Mouse (Mus musculus): Measurements from ENCODE around the gene Fam227b. TPM values are rescaled to one million over a fixed set of nuclear protein-coding genes. Genes with fewer than 3 reads are reported as not detected.

The Fam227b gene
- total RNA-seq, 2 experiments from 2014 or later, result not detected

- no peak for DNase-seq (ENCODE audit: extremely low spot score in 1 of 2, low spot score in 2 of 2)
- Histone ChIP-seq H3K27ac (no peak overlapping the region), H3K4me3 (no peak overlapping the region)
- intact Hi-C loops (cut with DNase I), result no loop called here
- TF ChIP-seq CTCF (IDR thresholded peaks at IDR 0.05), result no peak; the same call in 1 of the 2 replicates
Observed at GRCm38 (mm10) chr2:126090432-126090831, 61.4 kb downstream of the Fam227b start.

GRCm38 (mm10) chr2:126086187-126086586 is 65.6 kb downstream of the Fam227b start:
- no peak for TF ChIP-seq CTCF (IDR thresholded peaks at IDR 0.05)
- no peak overlapping the region for H3K27ac ChIP-seq
- no peak for DNase-seq (ENCODE audit: extremely low spot score in 1 of 2, low spot score in 2 of 2)
- no peak overlapping the region for H3K4me3 ChIP-seq
- intact Hi-C loops (cut with DNase I), result no loop called here

GRCm38 (mm10) chr2:126084326-126084725 is 67.5 kb downstream of the Fam227b start:
- DNase-seq (ENCODE audit: extremely low spot score in 1 of 2, low spot score in 2 of 2), result no peak
- intact Hi-C loops (cut with DNase I), result no loop called here
- H3K4me3 ChIP-seq, result no peak overlapping the region
- H3K27ac ChIP-seq, result no peak overlapping the region
- no peak for TF ChIP-seq CTCF (IDR thresholded peaks at IDR 0.05)

- intact Hi-C loops (cut with DNase I), result no loop called here
- Histone ChIP-seq H3K27ac (no peak overlapping the region), H3K4me3 (no peak overlapping the region)
- no peak for DNase-seq (ENCODE audit: extremely low spot score in 1 of 2, low spot score in 2 of 2)
- TF ChIP-seq CTCF (IDR thresholded peaks at IDR 0.05), result no peak
Observed at GRCm38 (mm10) chr2:126079086-126079485, 72.7 kb downstream of the Fam227b start.

GRCm38 (mm10) chr2:126076506-126076905 is 75.3 kb downstream of the Fam227b start:
- DNase-seq (ENCODE audit: extremely low spot score in 1 of 2, low spot score in 2 of 2), result no peak
- TF ChIP-seq CTCF (IDR thresholded peaks at IDR 0.05), result no peak
- no peak overlapping the region for H3K4me3 ChIP-seq
- H3K27ac ChIP-seq, result no peak overlapping the region
- intact Hi-C loops (cut with DNase I), result no loop called here

GRCm38 (mm10) chr2:126073744-126074143 is 78.1 kb downstream of the Fam227b start:
- H3K27ac ChIP-seq, result no peak overlapping the region
- no peak for DNase-seq (ENCODE audit: extremely low spot score in 1 of 2, low spot score in 2 of 2)
- no peak for TF ChIP-seq CTCF (IDR thresholded peaks at IDR 0.05)
- H3K4me3 ChIP-seq, result no peak overlapping the region
- intact Hi-C loops (cut with DNase I), result no loop called here

GRCm38 (mm10) chr2:126069740-126070139 is 82.1 kb downstream of the Fam227b start:
- DNase-seq (ENCODE audit: extremely low spot score in 1 of 2, low spot score in 2 of 2), result no peak
- Histone ChIP-seq H3K4me3 (no peak overlapping the region), H3K27ac (no peak overlapping the region)
- intact Hi-C loops (cut with DNase I), result no loop called here
- TF ChIP-seq CTCF (IDR thresholded peaks at IDR 0.05), result no peak

- no peak for DNase-seq (ENCODE audit: extremely low spot score in 1 of 2, low spot score in 2 of 2)
- Histone ChIP-seq H3K27ac (no peak overlapping the region), H3K4me3 (no peak overlapping the region)
- TF ChIP-seq CTCF (IDR thresholded peaks at IDR 0.05), result no peak
- intact Hi-C loops (cut with DNase I), result no loop called here
Observed at GRCm38 (mm10) chr2:126065303-126065856, 86.4 kb downstream of the Fam227b start.

- TF ChIP-seq CTCF (IDR thresholded peaks at IDR 0.05), result no peak
- intact Hi-C loops (cut with DNase I), result no loop called here
Observed at GRCm38 (mm10) chr2:126064814-126065213, 87.0 kb downstream of the Fam227b start.

GRCm38 (mm10) chr2:126062876-126063275 is 88.9 kb downstream of the Fam227b start:
- TF ChIP-seq CTCF (IDR thresholded peaks at IDR 0.05), result no peak
- Histone ChIP-seq H3K27ac (no peak overlapping the region), H3K4me3 (no peak overlapping the region)
- no peak for DNase-seq (ENCODE audit: extremely low spot score in 1 of 2, low spot score in 2 of 2)
- intact Hi-C loops (cut with DNase I), result no loop called here

More at GRCm38 (mm10) chr2:126064814-126065213, 87.0 kb downstream of the Fam227b start:
- no peak for DNase-seq (ENCODE audit: extremely low spot score in 1 of 2, low spot score in 2 of 2)
- Histone ChIP-seq H3K27ac (no peak overlapping the region), H3K4me3 (no peak overlapping the region)

- no peak for DNase-seq (ENCODE audit: extremely low spot score in 1 of 2, low spot score in 2 of 2)
- no peak for TF ChIP-seq CTCF (IDR thresholded peaks at IDR 0.05)
- no peak overlapping the region for H3K27ac ChIP-seq
- H3K4me3 ChIP-seq, result no peak overlapping the region
- intact Hi-C loops (cut with DNase I), result no loop called here
Observed at GRCm38 (mm10) chr2:126061037-126061773, 90.6 kb downstream of the Fam227b start.

GRCm38 (mm10) chr2:126060595-126060994 is 91.2 kb downstream of the Fam227b start:
- DNase-seq (ENCODE audit: extremely low spot score in 1 of 2, low spot score in 2 of 2), result no peak
- Histone ChIP-seq H3K27ac (no peak overlapping the region), H3K4me3 (no peak overlapping the region)
- intact Hi-C loops (cut with DNase I), result no loop called here
- no peak for TF ChIP-seq CTCF (IDR thresholded peaks at IDR 0.05)

GRCm38 (mm10) chr2:126053657-126054056 is 98.1 kb downstream of the Fam227b start:
- no peak for DNase-seq (ENCODE audit: extremely low spot score in 1 of 2, low spot score in 2 of 2)
- Histone ChIP-seq H3K27ac (no peak overlapping the region), H3K4me3 (no peak overlapping the region)
- no peak for TF ChIP-seq CTCF (IDR thresholded peaks at IDR 0.05)
- intact Hi-C loops (cut with DNase I), result no loop called here

All from left cerebral cortex, adult 2 months (tissue).